Mouse (Mus musculus) liver, adult 2 months (tissue): ENCODE results near the gene Nrp2.

Experiments
- CTCF ChIP-seq: fragments of 200-500 bp; IDR thresholded peaks from 2 replicates; pipeline ENCODE4 v1.5.1; 2011; ENCODE audit warnings: low read depth, low read length, control low read depth
- POLR2A ChIP-seq: fragments of 200-500 bp; IDR thresholded peaks from 2 replicates; pipeline ENCODE4 v1.6.1; 2011; ENCODE audit warnings: low read length, control low read depth; ENCODE audit not compliant: insufficient read depth; ENCODE audit errors: extremely low read depth

GRCm38 (mm10) chr1:62770576-62770975, 67.5 kb downstream of the Nrp2 start:
- TF ChIP-seq POLR2A (no peak), CTCF (no peak)
